11 mouse cellular contexts compared by ENCODE assay signal in the genomic region with DNA sequence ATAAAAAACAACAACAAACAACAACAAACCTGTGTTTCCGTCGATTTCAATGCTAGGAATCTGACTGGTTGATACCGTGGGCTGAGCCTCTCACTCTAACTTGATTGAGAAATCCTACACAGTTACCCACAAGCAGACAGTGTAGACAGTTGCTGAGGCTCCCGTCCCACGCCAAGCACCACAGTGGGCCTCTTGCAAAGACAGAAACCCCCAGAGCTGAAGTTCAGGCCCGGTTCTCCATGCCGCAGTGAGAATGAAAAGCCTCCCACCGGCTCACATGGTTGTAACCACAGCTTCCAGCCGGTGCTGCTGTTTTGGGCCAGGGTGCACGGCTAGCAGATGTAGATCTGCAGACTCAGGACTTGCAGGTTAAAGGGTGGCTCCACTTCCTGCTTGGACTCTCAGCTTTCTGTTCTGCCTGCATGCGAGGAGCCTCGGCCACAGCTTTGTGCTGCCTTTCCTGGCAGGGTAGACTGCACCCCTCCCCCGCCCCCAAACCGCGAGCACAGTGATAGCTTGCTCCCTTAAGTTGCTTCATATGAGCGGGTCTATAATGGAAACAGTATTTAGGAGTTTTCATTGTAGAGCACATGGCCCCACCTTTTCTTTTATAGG.
DNase-seq lines count a peak whose midpoint lies in the region; ATAC-seq and TF ChIP-seq lines count a peak whose summit lies in the region.
"Had no signal": no experiment of that assay in that cellular context is flagged by ENCODE, and none has a peak within 500 bp of the region (broad histone marks: within the 10 kb centered on the region; RNA-seq: fewer than 3 reads in every experiment).

No protein-coding gene starts in this region.

- no peaks in the 10 kb centered on the region for H3K36me3 ChIP-seq in hindbrain, postnatal 0 days (ENCODE audit: insufficient read depth, low read length)
- no peaks in the 10 kb centered on the region for H3K36me3 ChIP-seq in hindbrain, embryonic 13.5 days
- H3K36me3 ChIP-seq in liver, embryonic 11.5 days (ENCODE audit: control insufficient read depth, insufficient read depth, low read length), result no peaks in the 10 kb centered on the region
- H3K36me3 ChIP-seq in thymus, adult 2 months (ENCODE audit: control insufficient read depth, insufficient read depth, low read length), result no peaks in the 10 kb centered on the region
- no peaks in the 10 kb centered on the region for H3K36me3 ChIP-seq in midbrain, embryonic 16.5 days (ENCODE audit: control insufficient read depth, insufficient read depth, low read length)
- H3K36me3 ChIP-seq: forebrain, embryonic 15.5 days had no signal

- no peaks in the 10 kb centered on the region for H3K4me1 ChIP-seq in hindbrain, postnatal 0 days (ENCODE audit: insufficient read depth, low read length)
- 0 out of 2 replicates have a peak, but pooled peaks cover 3% of the 10 kb centered on the region for H3K4me1 ChIP-seq in hindbrain, embryonic 13.5 days (replicated peaks)
- H3K4me1 ChIP-seq in liver, embryonic 11.5 days (replicated peaks; ENCODE audit: control insufficient read depth, insufficient read depth, low read length), result no peaks in the 10 kb centered on the region
- H3K4me1 ChIP-seq in thymus, adult 2 months (replicated peaks; ENCODE audit: control insufficient read depth, insufficient read depth, low read length), result peaks cover 3% of the 10 kb centered on the region
- H3K4me1 ChIP-seq in midbrain, embryonic 16.5 days (ENCODE audit: control insufficient read depth, insufficient read depth, low read length), result no peaks in the 10 kb centered on the region

- no peak overlapping the region for H3K4me3 ChIP-seq in hindbrain, postnatal 0 days (ENCODE audit: low read length)
- H3K4me3 ChIP-seq in hindbrain, embryonic 13.5 days, result no peak overlapping the region
- H3K4me3 ChIP-seq in liver, embryonic 11.5 days (ENCODE audit: low read depth, low read length), result no peak overlapping the region
- H3K4me3 ChIP-seq in thymus, adult 2 months (ENCODE audit: control insufficient read depth, insufficient read depth, low read length), result no peak overlapping the region
- H3K4me3 ChIP-seq in midbrain, embryonic 16.5 days (ENCODE audit: low read depth, low read length), result no peak overlapping the region
- H3K4me3 ChIP-seq: forebrain, embryonic 15.5 days had no signal

- no peak for TF ChIP-seq POLR2A in thymus, adult 2 months (IDR thresholded peaks at IDR 0.05; ENCODE audit: control insufficient read depth, extremely low read depth, insufficient read depth, low read length, poor library complexity)

- H3K4me2 ChIP-seq in hindbrain, postnatal 0 days (ENCODE audit: low read depth, low read length), result no peak overlapping the region
- H3K4me2 ChIP-seq in hindbrain, embryonic 13.5 days, result no peak overlapping the region
- no peak overlapping the region for H3K4me2 ChIP-seq in liver, embryonic 11.5 days
- H3K4me2 ChIP-seq in midbrain, embryonic 16.5 days (ENCODE audit: low read length), result no peak overlapping the region
- H3K4me2 ChIP-seq: forebrain, embryonic 15.5 days had no signal

- no peak overlapping the region for H3K9ac ChIP-seq in hindbrain, postnatal 0 days (replicated peaks; ENCODE audit: low read length)
- no peak overlapping the region for H3K9ac ChIP-seq in hindbrain, embryonic 13.5 days
- H3K9ac ChIP-seq in liver, embryonic 11.5 days (ENCODE audit: low read depth, low read length), result no peak overlapping the region
- no peak overlapping the region for H3K9ac ChIP-seq in midbrain, embryonic 16.5 days (ENCODE audit: low read depth, low read length)
- H3K9ac ChIP-seq: forebrain, embryonic 15.5 days had no signal

- DNase-seq in hindbrain, postnatal 0 days (ENCODE audit: low spot score), result peak; percentile 13
- peak; percentile 36 for DNase-seq in brain, adult 2 months (ENCODE audit: low read depth, low spot score)
- peak; percentile 34 for DNase-seq in liver, embryonic 11.5 days (ENCODE audit: low spot score)
- DNase-seq in thymus, adult 2 months, result peak; percentile 9
- no peak for DNase-seq in left cerebral cortex, adult 8-10 months (ENCODE audit: low spot score in 2 of 2)
- DNase-seq in cerebellum, adult 11 months, result no peak
- DNase-seq: cerebellum, adult 9-10 months had no signal

- H3K27me3 ChIP-seq in hindbrain, postnatal 0 days (ENCODE audit: insufficient read depth, low read length), result no peaks in the 10 kb centered on the region
- H3K27me3 ChIP-seq in hindbrain, embryonic 13.5 days, result no peaks in the 10 kb centered on the region
- no peaks in the 10 kb centered on the region for H3K27me3 ChIP-seq in liver, embryonic 11.5 days (replicated peaks; ENCODE audit: control insufficient read depth, insufficient read depth, low read length)
- H3K27me3 ChIP-seq in thymus, adult 2 months (ENCODE audit: control insufficient read depth, insufficient read depth, low read length), result no peaks in the 10 kb centered on the region
- H3K27me3 ChIP-seq in midbrain, embryonic 16.5 days (ENCODE audit: control insufficient read depth, insufficient read depth, low read depth, low read length), result no peaks in the 10 kb centered on the region
- H3K27me3 ChIP-seq: forebrain, embryonic 15.5 days had no signal

- H3K9me3 ChIP-seq in hindbrain, postnatal 0 days (ENCODE audit: low read length), result peaks cover 4% of the 10 kb centered on the region; the same call in 1 of the 2 replicates
- peaks cover 12% of the 10 kb centered on the region for H3K9me3 ChIP-seq in hindbrain, embryonic 13.5 days
- H3K9me3 ChIP-seq in liver, embryonic 11.5 days (ENCODE audit: control insufficient read depth, low read length), result no peaks in the 10 kb centered on the region
- H3K9me3 ChIP-seq in midbrain, embryonic 16.5 days (replicated peaks; ENCODE audit: control insufficient read depth, low read length, poor library complexity, severe bottlenecking), result no peaks in the 10 kb centered on the region; the same call in 1 of the 2 replicates
- H3K9me3 ChIP-seq: forebrain, embryonic 15.5 days had no signal

- H3K27ac ChIP-seq in hindbrain, postnatal 0 days, result no peak overlapping the region
- no peak overlapping the region for H3K27ac ChIP-seq in hindbrain, embryonic 13.5 days
- H3K27ac ChIP-seq in liver, embryonic 11.5 days (ENCODE audit: low read depth, low read length), result no peak overlapping the region
- no peak overlapping the region for H3K27ac ChIP-seq in thymus, adult 2 months (ENCODE audit: control insufficient read depth, insufficient read depth, low read length)
- no peak overlapping the region for H3K27ac ChIP-seq in midbrain, embryonic 16.5 days (ENCODE audit: low read length)
- H3K27ac ChIP-seq: forebrain, embryonic 15.5 days; macrophage had no signal

- no peak for ATAC-seq in hindbrain, postnatal 0 days
- ATAC-seq in hindbrain, embryonic 13.5 days (ENCODE audit: low FRiP score), result no peak
- 0 out of 2 replicates have a peak, but pooled peaks have one; percentile 23 for ATAC-seq in liver, embryonic 11.5 days (replicated peaks; ENCODE audit: low FRiP score)
- no peak for ATAC-seq in midbrain, embryonic 16.5 days
- ATAC-seq: forebrain, embryonic 15.5 days had no signal

- no peak for TF ChIP-seq CTCF in hindbrain, postnatal 0 days (IDR thresholded peaks at IDR 0.05; ENCODE audit: low read depth)
- TF ChIP-seq CTCF in thymus, adult 2 months (IDR thresholded peaks at IDR 0.05; ENCODE audit: borderline replicate concordance, control insufficient read depth, extremely low read depth, insufficient read depth, low read length, poor library complexity), result no peak

- 72% methylated on average over 16 of the region's 16 CpGs for WGBS in hindbrain, postnatal 0 days
- 77% methylated on average over 16 of the region's 16 CpGs for WGBS in hindbrain, embryonic 13.5 days
- WGBS in liver, embryonic 11.5 days, result 58% methylated on average over 16 of the region's 16 CpGs
- 16% methylated on average over 16 of the region's 16 CpGs for WGBS in thymus, adult 2 months
- WGBS in midbrain, embryonic 16.5 days, result 79% methylated on average over 16 of the region's 16 CpGs

Comparison
In these comparisons a context has a peak if more than half of its experiments do, and no peak if none do; other contexts are left out.
1. DNase-seq: peak in hindbrain, postnatal 0 days (single experiment), brain, adult 2 months (single experiment), liver, embryonic 11.5 days (single experiment) and thymus, adult 2 months (single experiment); none in left cerebral cortex, adult 8-10 months (0 of 2) and cerebellum, adult 11 months (single experiment).